Mouse (Mus musculus): Measurements from ENCODE around the gene Slc41a3. TPM values are rescaled to one million over a fixed set of nuclear protein-coding genes. Genes with fewer than 3 reads are reported as not detected.

The Slc41a3 gene
- polyA plus RNA-seq, 1 experiment from 2014 or later = 8.1 TPM

- Histone ChIP-seq H3K9me3 (ENCODE audit: control insufficient read depth, low read length) (no peaks in the 10 kb centered on the region), H3K36me3 (ENCODE audit: control insufficient read depth, insufficient read depth, low read length) (no peaks in the 10 kb centered on the region), H3K27ac (ENCODE audit: low read depth, low read length) (no peak overlapping the region), H3K27me3 (ENCODE audit: control insufficient read depth, insufficient read depth, low read length) (no peaks in the 10 kb centered on the region), H3K4me3 (ENCODE audit: low read depth, low read length) (no peak overlapping the region), H3K9ac (replicated peaks; ENCODE audit: low read depth, low read length) (no peak overlapping the region), H3K4me1 (ENCODE audit: control insufficient read depth, insufficient read depth, low read length) (no peaks in the 10 kb centered on the region), H3K4me2 (ENCODE audit: low read depth, low read length) (no peak overlapping the region)
- 91% methylated on average over 6 of the region's 6 CpGs for WGBS
- ATAC-seq (ENCODE audit: low read depth) = no peak
Observed at GRCm38 (mm10) chr6:90616481-90616880, 12.0 kb downstream of the Slc41a3 start.

- H3K9ac ChIP-seq (replicated peaks; ENCODE audit: low read depth, low read length) = no peak overlapping the region
- no peak overlapping the region for H3K4me2 ChIP-seq (ENCODE audit: low read depth, low read length)
- 78% methylated on average over 4 of the region's 4 CpGs for WGBS
- H3K27me3 ChIP-seq (ENCODE audit: control insufficient read depth, insufficient read depth, low read length) = no peaks in the 10 kb centered on the region
- H3K36me3 ChIP-seq (ENCODE audit: control insufficient read depth, insufficient read depth, low read length) = no peaks in the 10 kb centered on the region
- no peak for ATAC-seq (ENCODE audit: low read depth)
- no peak overlapping the region for H3K27ac ChIP-seq (ENCODE audit: low read depth, low read length)
- H3K9me3 ChIP-seq (ENCODE audit: control insufficient read depth, low read length) = no peaks in the 10 kb centered on the region
- no peaks in the 10 kb centered on the region for H3K4me1 ChIP-seq (ENCODE audit: control insufficient read depth, insufficient read depth, low read length)
- no peak overlapping the region for H3K4me3 ChIP-seq (ENCODE audit: low read depth, low read length)
Observed at GRCm38 (mm10) chr6:90618274-90618673, 13.7 kb downstream of the Slc41a3 start.

GRCm38 (mm10) chr6:90618821-90619636 lies 14.5 kb downstream of the Slc41a3 start:
- ATAC-seq (ENCODE audit: low read depth) = no peak
- no peaks in the 10 kb centered on the region for H3K4me1 ChIP-seq (ENCODE audit: control insufficient read depth, insufficient read depth, low read length)
- H3K9me3 ChIP-seq (ENCODE audit: control insufficient read depth, low read length) = no peaks in the 10 kb centered on the region
- 83% methylated on average over 19 of the region's 19 CpGs for WGBS
- H3K27me3 ChIP-seq (ENCODE audit: control insufficient read depth, insufficient read depth, low read length) = no peaks in the 10 kb centered on the region
- H3K4me3 ChIP-seq (ENCODE audit: low read depth, low read length) = no peak overlapping the region
- no peak overlapping the region for H3K27ac ChIP-seq (ENCODE audit: low read depth, low read length)
- no peak overlapping the region for H3K9ac ChIP-seq (replicated peaks; ENCODE audit: low read depth, low read length)
- H3K4me2 ChIP-seq (ENCODE audit: low read depth, low read length) = no peak overlapping the region
- H3K36me3 ChIP-seq (ENCODE audit: control insufficient read depth, insufficient read depth, low read length) = no peaks in the 10 kb centered on the region

GRCm38 (mm10) chr6:90619936-90620335 lies 15.4 kb downstream of the Slc41a3 start:
- Histone ChIP-seq H3K4me3 (ENCODE audit: low read depth, low read length) (no peak overlapping the region), H3K4me2 (ENCODE audit: low read depth, low read length) (no peak overlapping the region), H3K9me3 (ENCODE audit: control insufficient read depth, low read length) (no peaks in the 10 kb centered on the region), H3K9ac (replicated peaks; ENCODE audit: low read depth, low read length) (no peak overlapping the region), H3K4me1 (ENCODE audit: control insufficient read depth, insufficient read depth, low read length) (no peaks in the 10 kb centered on the region), H3K36me3 (ENCODE audit: control insufficient read depth, insufficient read depth, low read length) (no peaks in the 10 kb centered on the region), H3K27ac (ENCODE audit: low read depth, low read length) (no peak overlapping the region), H3K27me3 (ENCODE audit: control insufficient read depth, insufficient read depth, low read length) (no peaks in the 10 kb centered on the region)
- WGBS = 83% methylated on average over 5 of the region's 5 CpGs
- no peak for ATAC-seq (ENCODE audit: low read depth)

GRCm38 (mm10) chr6:90620791-90621583 lies 16.5 kb downstream of the Slc41a3 start:
- Histone ChIP-seq H3K4me2 (ENCODE audit: low read depth, low read length) (no peak overlapping the region), H3K27me3 (ENCODE audit: control insufficient read depth, insufficient read depth, low read length) (no peaks in the 10 kb centered on the region), H3K36me3 (ENCODE audit: control insufficient read depth, insufficient read depth, low read length) (no peaks in the 10 kb centered on the region), H3K4me3 (ENCODE audit: low read depth, low read length) (no peak overlapping the region), H3K27ac (ENCODE audit: low read depth, low read length) (no peak overlapping the region), H3K9ac (replicated peaks; ENCODE audit: low read depth, low read length) (no peak overlapping the region), H3K9me3 (ENCODE audit: control insufficient read depth, low read length) (no peaks in the 10 kb centered on the region), H3K4me1 (ENCODE audit: control insufficient read depth, insufficient read depth, low read length) (no peaks in the 10 kb centered on the region)
- no peak for ATAC-seq (ENCODE audit: low read depth)
- WGBS = 53% methylated on average over 9 of the region's 9 CpGs

GRCm38 (mm10) chr6:90621584-90621890 lies 17.0 kb downstream of the Slc41a3 start:
- no peak for ATAC-seq (ENCODE audit: low read depth)
- Histone ChIP-seq H3K4me3 (ENCODE audit: low read depth, low read length) (no peak overlapping the region), H3K9me3 (ENCODE audit: control insufficient read depth, low read length) (no peaks in the 10 kb centered on the region), H3K27ac (ENCODE audit: low read depth, low read length) (no peak overlapping the region), H3K9ac (replicated peaks; ENCODE audit: low read depth, low read length) (no peak overlapping the region), H3K4me1 (ENCODE audit: control insufficient read depth, insufficient read depth, low read length) (no peaks in the 10 kb centered on the region), H3K36me3 (ENCODE audit: control insufficient read depth, insufficient read depth, low read length) (no peaks in the 10 kb centered on the region), H3K27me3 (ENCODE audit: control insufficient read depth, insufficient read depth, low read length) (no peaks in the 10 kb centered on the region), H3K4me2 (ENCODE audit: low read depth, low read length) (no peak overlapping the region)
- 77% methylated on average over 6 of the region's 6 CpGs for WGBS

- Histone ChIP-seq H3K4me1 (ENCODE audit: control insufficient read depth, insufficient read depth, low read length) (no peaks in the 10 kb centered on the region), H3K9me3 (ENCODE audit: control insufficient read depth, low read length) (no peaks in the 10 kb centered on the region), H3K9ac (replicated peaks; ENCODE audit: low read depth, low read length) (no peak overlapping the region), H3K4me3 (ENCODE audit: low read depth, low read length) (no peak overlapping the region), H3K4me2 (ENCODE audit: low read depth, low read length) (no peak overlapping the region), H3K27me3 (ENCODE audit: control insufficient read depth, insufficient read depth, low read length) (no peaks in the 10 kb centered on the region), H3K36me3 (ENCODE audit: control insufficient read depth, insufficient read depth, low read length) (no peaks in the 10 kb centered on the region), H3K27ac (ENCODE audit: low read depth, low read length) (no peak overlapping the region)
- ATAC-seq (ENCODE audit: low read depth) = no peak
- WGBS = 47% methylated on average over 11 of the region's 11 CpGs
Observed at GRCm38 (mm10) chr6:90622758-90623455, 18.4 kb downstream of the Slc41a3 start.

GRCm38 (mm10) chr6:90623456-90623836 lies 18.9 kb downstream of the Slc41a3 start:
- H3K36me3 ChIP-seq (ENCODE audit: control insufficient read depth, insufficient read depth, low read length) = no peaks in the 10 kb centered on the region
- ATAC-seq (ENCODE audit: low read depth) = no peak
- no peak overlapping the region for H3K4me2 ChIP-seq (ENCODE audit: low read depth, low read length)
- H3K4me1 ChIP-seq (ENCODE audit: control insufficient read depth, insufficient read depth, low read length) = no peaks in the 10 kb centered on the region
- no peak overlapping the region for H3K27ac ChIP-seq (ENCODE audit: low read depth, low read length)
- H3K27me3 ChIP-seq (ENCODE audit: control insufficient read depth, insufficient read depth, low read length) = no peaks in the 10 kb centered on the region
- no peaks in the 10 kb centered on the region for H3K9me3 ChIP-seq (ENCODE audit: control insufficient read depth, low read length)
- no peak overlapping the region for H3K9ac ChIP-seq (replicated peaks; ENCODE audit: low read depth, low read length)
- H3K4me3 ChIP-seq (ENCODE audit: low read depth, low read length) = no peak overlapping the region
- WGBS = 90% methylated on average over 5 of the region's 5 CpGs

- 90% methylated on average over 6 of the region's 6 CpGs for WGBS
- Histone ChIP-seq H3K9me3 (ENCODE audit: control insufficient read depth, low read length) (no peaks in the 10 kb centered on the region), H3K36me3 (ENCODE audit: control insufficient read depth, insufficient read depth, low read length) (no peaks in the 10 kb centered on the region), H3K4me1 (ENCODE audit: control insufficient read depth, insufficient read depth, low read length) (no peaks in the 10 kb centered on the region), H3K4me2 (ENCODE audit: low read depth, low read length) (no peak overlapping the region), H3K27ac (ENCODE audit: low read depth, low read length) (no peak overlapping the region), H3K9ac (replicated peaks; ENCODE audit: low read depth, low read length) (no peak overlapping the region), H3K27me3 (ENCODE audit: control insufficient read depth, insufficient read depth, low read length) (no peaks in the 10 kb centered on the region), H3K4me3 (ENCODE audit: low read depth, low read length) (no peak overlapping the region)
- no peak for ATAC-seq (ENCODE audit: low read depth)
Observed at GRCm38 (mm10) chr6:90624184-90624583, 19.7 kb downstream of the Slc41a3 start.
